Mouse (Mus musculus) layer of hippocampus, adult 18-20 months (tissue): ENCODE results near the gene Znfx1. TPM values are rescaled to one million over a fixed set of nuclear protein-coding genes. Genes with fewer than 3 reads are reported as not detected.
"Not testable (repeated sequence)": the region's sequence is repeated elsewhere in the genome, so short reads cannot be mapped to it uniquely, and the experiment has no call there.

Experiments used
- DNase-seq, 2 experiments: peaks; one replicate each; pipeline ENCODE4 v3.0.0; 2022; ENCODE audit warnings: low spot score in 2 of 2
- total RNA-seq, 2 experiments: library from RNA; stranded (reverse); gene quantifications; 2 replicates each; pipeline ENCODE4 v1.2.3; 2021

Znfx1 gene
- total RNA-seq, 2 experiments from 2014 or later, result 45.8 to 49.9 TPM

DNA sequence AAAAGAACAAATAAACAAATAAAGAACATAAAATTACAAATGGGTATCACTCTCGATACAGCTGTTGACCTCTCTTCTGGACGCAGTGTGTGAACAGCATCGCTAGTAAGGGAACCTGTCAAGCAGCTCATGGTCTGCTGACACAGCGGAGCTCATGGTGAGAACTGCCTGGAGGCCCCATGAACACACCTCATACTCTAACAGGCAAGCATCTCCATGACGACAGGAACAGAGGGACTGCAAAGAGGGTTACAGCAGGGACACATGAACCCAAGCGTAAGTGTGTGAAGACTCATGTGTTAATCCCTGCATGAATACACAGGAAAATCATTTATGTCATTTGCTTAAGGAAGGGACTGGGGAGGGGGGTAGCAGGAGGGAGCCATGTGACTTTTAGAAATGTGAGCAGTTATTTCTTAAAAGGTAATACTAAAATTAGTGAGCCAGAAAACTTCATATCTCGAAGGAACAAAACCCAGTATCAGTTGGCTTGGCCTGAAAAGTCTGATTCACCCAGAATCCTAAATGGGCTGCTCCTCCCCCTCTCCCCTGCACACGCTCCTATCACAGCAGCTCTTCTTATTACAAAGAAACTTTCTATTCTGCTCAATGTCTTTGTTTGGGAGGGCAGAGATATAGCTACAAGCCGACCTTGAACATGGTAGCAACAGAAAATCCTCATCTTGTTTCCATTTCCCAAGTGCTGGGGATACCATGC, 9.5 kb downstream of the Znfx1 start:
- no peak for DNase-seq

- no peak for DNase-seq
Measured at GRCm38 (mm10) chr2:167048698-167049358, 14.0 kb downstream of the Znfx1 start.

GRCm38 (mm10) chr2:167048223-167048622, 14.6 kb downstream of the Znfx1 start:
- no peak for DNase-seq

DNA sequence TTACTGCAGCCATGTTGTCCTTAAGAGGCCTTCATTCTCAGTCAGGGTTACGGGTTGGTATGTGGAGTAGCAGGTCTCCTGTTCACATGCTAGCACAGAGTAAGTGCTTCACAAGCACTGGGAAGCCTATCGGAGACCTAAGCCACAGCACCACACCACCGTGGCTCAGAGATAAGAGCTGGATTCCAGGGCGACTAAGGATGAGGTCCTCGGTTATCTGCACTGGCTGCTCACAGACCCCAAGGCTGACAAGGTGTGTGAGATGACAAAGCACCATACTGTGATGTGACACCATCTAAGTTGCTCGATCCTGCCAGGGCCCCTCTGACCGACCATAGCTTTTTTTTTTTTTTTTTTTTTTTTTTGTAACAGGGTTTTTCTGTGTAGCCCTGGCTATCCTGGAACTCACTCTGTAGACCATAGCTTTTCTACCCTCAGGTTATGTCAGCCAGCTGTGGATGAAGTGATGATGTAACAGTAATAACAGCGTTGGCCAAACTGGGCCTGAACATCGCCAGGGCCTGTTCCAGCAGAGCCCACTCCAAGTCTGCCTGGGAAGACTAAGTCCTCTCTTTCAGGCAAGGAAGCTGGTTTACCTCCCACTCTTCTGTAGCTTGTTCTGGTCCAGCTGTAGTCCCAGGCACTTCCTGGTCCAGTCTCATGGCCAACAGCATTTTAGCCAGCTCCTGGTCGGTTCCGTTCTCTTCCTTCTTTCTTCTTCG, 19.3 kb downstream of the Znfx1 start:
- DNase-seq, result no peak

- no peak for DNase-seq
Measured at GRCm38 (mm10) chr2:167039386-167039785, 23.4 kb downstream of the Znfx1 start.

DNA sequence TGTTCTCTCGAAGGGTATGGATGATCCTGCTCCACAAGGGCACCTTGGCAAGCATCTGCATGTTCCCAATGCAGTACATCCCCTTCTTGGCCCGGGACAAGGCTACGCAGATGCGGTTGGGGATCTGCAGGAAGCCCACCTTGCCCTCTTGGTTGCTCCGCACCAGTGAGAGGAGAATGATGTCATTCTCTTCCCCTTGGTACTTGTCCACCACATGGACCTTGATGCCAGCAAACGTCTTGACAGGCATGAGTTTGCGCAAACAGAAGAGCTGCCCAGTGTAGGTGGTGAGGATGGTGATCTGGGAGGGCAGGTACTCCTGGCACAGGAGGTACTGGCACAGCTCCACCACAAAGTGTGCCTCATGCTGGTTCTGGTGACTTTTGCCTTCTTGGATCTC, 24.1 kb downstream of the Znfx1 start:
- no peak for DNase-seq

GRCm38 (mm10) chr2:167038297-167038696, 24.5 kb downstream of the Znfx1 start:
- DNase-seq, result no peak

- DNase-seq, result no peak
Measured at GRCm38 (mm10) chr2:167037710-167038109, 25.1 kb downstream of the Znfx1 start.

DNA sequence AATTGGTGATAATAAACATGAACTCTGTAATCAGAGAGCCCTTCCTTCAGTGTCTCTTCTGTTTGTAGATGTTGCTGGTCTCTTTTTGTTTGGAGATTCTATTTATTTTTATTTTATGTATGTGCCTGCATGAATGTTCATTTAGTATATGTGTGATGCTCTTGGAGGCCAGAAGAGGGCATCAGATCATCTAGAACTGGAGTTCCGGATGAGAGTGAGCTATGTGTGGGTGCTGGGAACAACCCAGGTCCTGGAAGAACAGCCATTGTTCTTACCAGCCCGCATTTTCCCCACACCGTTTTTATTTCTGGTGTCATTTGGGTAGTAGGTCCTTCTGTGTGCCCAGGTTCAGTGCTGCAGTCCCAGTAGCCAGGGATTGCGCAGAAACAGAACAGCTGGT, 32.3 kb downstream of the Znfx1 start:
- DNase-seq, result no peak

GRCm38 (mm10) chr2:167028553-167028952, 34.3 kb downstream of the Znfx1 start:
- no peak for DNase-seq

- no peak for DNase-seq
Measured at GRCm38 (mm10) chr2:167019396-167019795, 43.4 kb downstream of the Znfx1 start.

- no peak for DNase-seq
Measured at GRCm38 (mm10) chr2:167015382-167015718, 47.5 kb downstream of the Znfx1 start.

- DNase-seq, result peak; percentile 89 to 95
Measured at GRCm38 (mm10) chr2:167014702-167015381, 48.0 kb downstream of the Znfx1 start, which contains the start of gene Ddx27. TSS of gene Ddx27 (plus strand) at chr2:167015193.

- DNase-seq, result peak in 1 of 2 experiments; percentile 32
Measured at GRCm38 (mm10) chr2:167010546-167010945, 52.3 kb downstream of the Znfx1 start.

DNA sequence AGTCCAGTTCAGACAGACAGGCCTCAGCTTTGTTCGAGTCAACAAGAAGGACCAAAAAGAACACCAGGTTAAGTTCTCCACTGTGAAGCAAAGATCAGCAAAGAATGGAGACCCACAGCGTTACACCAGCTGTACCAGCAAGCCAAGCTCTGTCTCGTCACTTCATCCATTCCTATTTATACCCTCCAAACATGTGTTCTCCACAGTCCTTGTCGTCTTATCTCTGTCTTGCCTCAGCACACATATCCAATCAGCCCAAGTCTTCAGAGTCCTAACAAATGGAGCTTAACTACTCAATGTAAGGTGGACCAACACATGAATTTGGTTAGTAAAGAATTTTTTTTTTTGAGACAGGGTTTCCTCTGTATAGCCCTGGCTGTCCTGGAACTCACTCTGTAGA, 53.3 kb downstream of the Znfx1 start:
- DNase-seq, result no peak

DNA sequence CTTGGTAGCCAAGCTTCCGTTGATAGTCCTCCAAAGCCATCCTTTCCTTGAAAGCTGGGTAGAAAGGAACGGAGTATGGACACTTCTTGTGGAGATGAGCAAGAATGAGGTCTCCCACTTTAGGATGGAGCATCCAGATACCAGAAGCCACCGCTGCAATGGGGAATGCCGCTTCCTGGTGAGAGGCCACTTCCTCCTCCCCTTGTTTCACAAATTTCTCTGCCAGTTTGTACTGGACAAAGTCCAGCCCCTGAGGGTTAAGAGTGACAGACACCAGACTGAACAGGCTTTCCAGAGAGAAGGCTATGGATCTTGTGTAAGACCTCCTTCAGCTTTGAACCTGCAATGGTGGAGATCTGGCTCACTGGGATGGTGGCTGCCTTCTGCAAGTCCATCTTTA, 55.2 kb downstream of the Znfx1 start:
- not testable (repeated sequence) for DNase-seq

DNA sequence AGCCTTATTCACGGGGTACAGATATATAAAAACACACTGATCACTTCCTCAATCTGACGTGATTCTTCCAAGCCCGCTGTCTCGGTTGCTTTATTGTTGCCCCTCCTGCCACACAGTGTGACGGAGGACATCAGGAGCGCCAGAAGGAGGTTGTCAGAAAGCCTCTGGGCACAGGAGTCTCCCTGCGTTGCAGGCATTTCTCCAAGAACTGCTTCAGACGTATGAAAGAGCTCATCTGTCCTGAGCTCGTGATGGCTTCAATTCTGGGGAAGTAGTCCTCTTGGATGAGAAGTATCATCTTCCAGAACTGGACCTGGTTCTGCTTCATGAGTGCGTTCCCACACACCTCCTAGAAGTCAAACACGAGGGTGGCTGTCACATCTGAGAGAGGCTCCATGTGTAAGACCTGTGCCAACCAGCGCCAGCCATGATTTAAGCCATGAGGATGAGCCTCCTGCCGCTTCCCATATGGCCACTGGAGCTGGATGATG, 55.8 kb downstream of the Znfx1 start:
- DNase-seq, result peak in 1 of 2 experiments; percentile 22

DNA sequence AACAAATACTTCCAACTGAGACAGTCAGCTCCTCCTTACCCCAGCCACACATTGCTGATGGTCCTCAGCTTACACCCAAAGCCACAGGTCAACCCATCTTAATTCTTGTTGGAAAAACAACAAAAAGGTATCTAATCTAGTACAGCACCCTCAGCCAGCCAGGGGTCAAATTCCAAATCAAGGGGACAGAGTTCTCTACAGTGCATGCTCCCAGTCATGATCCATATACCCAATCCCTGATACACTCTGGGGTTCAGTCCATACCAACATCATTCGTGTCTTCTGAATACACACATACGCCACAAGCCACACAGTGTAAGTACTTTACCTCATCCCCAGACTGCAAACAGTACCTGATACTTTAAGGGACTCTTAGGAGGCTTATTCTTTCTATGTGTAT, 56.5 kb downstream of the Znfx1 start:
- DNase-seq, result no peak

GRCm38 (mm10) chr2:167004099-167004854, 58.5 kb downstream of the Znfx1 start:
- DNase-seq, result peak; percentile 59 to 87

DNA sequence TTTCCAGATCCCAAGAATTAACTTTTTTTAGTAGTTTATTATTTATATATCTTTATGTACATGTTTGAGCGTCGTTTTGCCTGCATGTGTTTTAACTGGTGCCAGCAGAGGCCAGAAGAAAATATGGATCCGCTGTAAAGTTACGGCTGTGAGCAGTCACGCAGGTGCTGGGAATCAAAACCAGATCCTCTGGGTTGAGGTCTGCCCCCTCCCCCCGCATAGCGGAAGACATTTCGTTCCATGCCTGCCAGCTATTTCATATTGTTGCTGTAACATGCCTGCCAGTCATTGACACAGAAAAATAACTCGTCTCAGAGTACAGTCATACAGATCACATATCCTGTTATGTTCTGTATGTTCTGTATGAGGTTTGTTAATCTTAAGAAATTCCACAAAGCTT, 61.3 kb downstream of the Znfx1 start:
- DNase-seq, result no peak

- DNase-seq, result no peak
Measured at GRCm38 (mm10) chr2:166996533-166996894, 66.3 kb downstream of the Znfx1 start.
